Mouse (Mus musculus): ENCODE results near the gene Bcl7b. TPM values are rescaled to one million over a fixed set of nuclear protein-coding genes. Genes with fewer than 3 reads are reported as not detected.

Bcl7b gene
- polyA plus RNA-seq, 1 experiment from 2014 or later = 40.2 TPM

DNA sequence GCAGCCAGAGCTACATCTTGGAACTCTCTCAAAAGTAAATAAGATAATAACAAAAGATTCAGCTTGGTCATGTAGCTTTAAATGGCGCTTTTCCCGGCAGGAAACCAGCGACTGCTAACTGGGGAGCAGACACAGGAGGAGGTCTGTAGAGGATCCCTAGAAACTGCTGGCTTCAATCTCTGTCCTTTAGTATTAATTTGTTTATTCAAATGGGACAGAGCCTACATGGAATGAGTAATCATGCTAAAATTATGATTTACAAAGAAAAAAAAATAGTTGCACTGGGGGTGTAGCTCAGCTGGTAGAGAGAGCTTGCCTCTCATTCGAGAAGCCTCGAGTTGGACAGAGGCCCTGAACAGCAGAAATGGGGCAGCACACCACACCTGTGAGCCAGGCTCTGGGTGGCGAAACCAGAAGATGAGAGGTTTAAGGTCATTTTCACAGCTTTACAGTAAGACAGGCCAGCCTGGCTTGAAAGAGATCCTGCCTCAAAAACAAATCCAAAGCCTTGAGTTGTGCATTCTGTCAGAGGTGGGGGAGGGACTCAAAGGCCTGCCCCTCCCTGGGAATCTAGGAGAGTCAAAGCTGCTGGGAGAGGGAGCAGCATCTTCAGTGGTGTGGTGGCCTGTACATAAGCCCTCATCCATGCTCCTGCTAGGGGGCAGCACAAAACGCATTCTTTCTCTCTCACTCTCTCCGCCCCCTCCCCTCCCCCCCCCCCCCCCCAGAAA, 15.2 kb downstream of the Bcl7b start:
- Histone ChIP-seq H3K9me3 (replicated peaks; ENCODE audit: control insufficient read depth, low read length) (no peaks in the 10 kb centered on the region), H3K4me1 (ENCODE audit: control insufficient read depth, insufficient read depth, low read length) (no peaks in the 10 kb centered on the region), H3K4me3 (ENCODE audit: low read depth, low read length) (no peak overlapping the region), H3K9ac (replicated peaks; ENCODE audit: low read length) (no peak overlapping the region), H3K27ac (replicated peaks; ENCODE audit: low read depth, low read length) (no peak overlapping the region), H3K27me3 (ENCODE audit: control insufficient read depth, insufficient read depth, low read length) (no peaks in the 10 kb centered on the region), H3K4me2 (ENCODE audit: low read depth, low read length) (no peak overlapping the region), H3K36me3 (replicated peaks; ENCODE audit: control insufficient read depth, insufficient read depth, low read depth, low read length) (peaks cover 11% of the 10 kb centered on the region)
- DNase-seq (ENCODE audit: low spot score) (no peak), ATAC-seq (replicated peaks; ENCODE audit: insufficient number of reproducible peaks, low FRiP score, low TSS enrichment, low read depth) (no peak)
- 62% methylated on average over 8 of the region's 8 CpGs for WGBS

DNA sequence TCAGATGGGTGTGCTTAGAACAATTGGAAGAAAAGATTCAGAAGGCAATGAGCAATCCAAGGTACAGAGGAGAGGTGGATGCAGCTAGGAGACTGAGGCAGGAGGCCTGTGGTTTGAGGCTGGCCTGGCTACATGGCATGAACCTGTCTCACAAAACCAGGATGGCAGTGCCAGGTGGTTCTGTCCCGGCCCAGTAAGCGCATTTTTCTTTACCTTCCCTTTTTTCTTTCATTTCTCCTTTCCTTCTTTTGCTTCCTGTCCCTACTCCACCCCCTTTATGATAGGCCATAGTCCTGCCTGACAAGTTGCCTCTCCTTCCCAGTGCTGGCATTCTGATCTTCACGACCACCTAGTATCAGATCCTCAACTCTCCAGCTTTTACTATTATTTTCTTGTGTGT, 16.9 kb downstream of the Bcl7b start:
- H3K36me3 ChIP-seq (replicated peaks; ENCODE audit: control insufficient read depth, insufficient read depth, low read depth, low read length) = peaks cover 12% of the 10 kb centered on the region

DNA sequence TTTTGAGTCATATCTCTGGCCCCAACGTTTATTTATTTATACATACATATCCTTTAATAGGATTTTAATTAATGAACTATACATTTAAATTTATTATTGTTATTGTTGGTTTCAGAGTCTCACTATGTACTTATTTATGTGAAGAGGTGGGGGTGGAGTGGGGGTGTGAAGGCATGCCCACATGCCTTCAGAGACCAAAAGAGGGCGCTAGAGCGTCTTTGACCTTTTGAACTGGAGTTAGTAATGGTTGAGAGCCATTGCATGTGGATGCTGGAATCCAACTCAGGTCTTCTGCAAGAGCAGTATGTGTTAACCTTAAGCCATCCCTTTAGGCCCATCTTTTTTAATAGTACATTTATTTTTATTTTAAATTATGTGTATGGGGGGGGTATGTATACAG, 17.5 kb downstream of the Bcl7b start:
- no peak overlapping the region for H3K4me3 ChIP-seq (ENCODE audit: low read depth, low read length)
- no peaks in the 10 kb centered on the region for H3K4me1 ChIP-seq (ENCODE audit: control insufficient read depth, insufficient read depth, low read length)
- DNase-seq (ENCODE audit: low spot score) (peak; percentile 34), ATAC-seq (replicated peaks; ENCODE audit: insufficient number of reproducible peaks, low FRiP score, low TSS enrichment, low read depth) (no peak)
- WGBS = 28% methylated on average over 3 of the region's 3 CpGs
- no peaks in the 10 kb centered on the region for H3K27me3 ChIP-seq (ENCODE audit: control insufficient read depth, insufficient read depth, low read length)
- no peak overlapping the region for H3K27ac ChIP-seq (replicated peaks; ENCODE audit: low read depth, low read length)
- no peak overlapping the region for H3K4me2 ChIP-seq (ENCODE audit: low read depth, low read length)
- H3K9ac ChIP-seq (replicated peaks; ENCODE audit: low read length) = no peak overlapping the region
- no peaks in the 10 kb centered on the region for H3K9me3 ChIP-seq (replicated peaks; ENCODE audit: control insufficient read depth, low read length)
- peaks cover 6% of the 10 kb centered on the region for H3K36me3 ChIP-seq (replicated peaks; ENCODE audit: control insufficient read depth, insufficient read depth, low read depth, low read length)

More for the DNA sequence above, 16.9 kb downstream of the Bcl7b start:
- no peak overlapping the region for H3K9ac ChIP-seq (replicated peaks; ENCODE audit: low read length)
- no peaks in the 10 kb centered on the region for H3K27me3 ChIP-seq (ENCODE audit: control insufficient read depth, insufficient read depth, low read length)
- H3K27ac ChIP-seq (replicated peaks; ENCODE audit: low read depth, low read length) = no peak overlapping the region
- no peak overlapping the region for H3K4me3 ChIP-seq (ENCODE audit: low read depth, low read length)
- no peak overlapping the region for H3K4me2 ChIP-seq (ENCODE audit: low read depth, low read length)
- no peaks in the 10 kb centered on the region for H3K9me3 ChIP-seq (replicated peaks; ENCODE audit: control insufficient read depth, low read length)
- ATAC-seq (replicated peaks; ENCODE audit: insufficient number of reproducible peaks, low FRiP score, low TSS enrichment, low read depth) = no peak
- 99% methylated on average over 3 of the region's 3 CpGs for WGBS
- no peaks in the 10 kb centered on the region for H3K4me1 ChIP-seq (ENCODE audit: control insufficient read depth, insufficient read depth, low read length)
- DNase-seq (ENCODE audit: low spot score) = no peak

DNA sequence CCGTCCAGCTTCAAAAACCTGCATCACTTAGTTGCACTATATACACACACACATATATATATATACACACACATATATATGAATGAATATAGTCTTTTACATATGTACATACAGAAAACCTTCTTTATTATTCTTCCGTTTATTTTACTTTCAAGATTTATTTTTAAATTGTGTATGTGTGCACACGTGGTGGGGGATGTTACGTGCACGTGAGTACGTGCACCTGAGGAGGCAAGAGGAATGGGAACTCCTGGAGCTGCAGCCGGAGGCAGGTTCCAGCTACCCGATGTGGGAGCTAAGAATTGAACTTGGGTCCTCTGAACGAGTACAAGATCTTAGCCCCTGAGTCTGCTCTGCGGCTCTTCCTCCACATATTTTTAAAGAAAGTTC, 18.1 kb downstream of the Bcl7b start:
- DNase-seq (ENCODE audit: low spot score) (no peak), ATAC-seq (replicated peaks; ENCODE audit: insufficient number of reproducible peaks, low FRiP score, low TSS enrichment, low read depth) (no peak)
- peak overlapping the region; percentile 29 for H3K4me2 ChIP-seq (ENCODE audit: low read depth, low read length)
- H3K27ac ChIP-seq (replicated peaks; ENCODE audit: low read depth, low read length) = peak overlapping the region; percentile 99
- H3K9ac ChIP-seq (replicated peaks; ENCODE audit: low read length) = peak overlapping the region; percentile 100
- no peaks in the 10 kb centered on the region for H3K4me1 ChIP-seq (ENCODE audit: control insufficient read depth, insufficient read depth, low read length)
- peaks cover 3% of the 10 kb centered on the region for H3K36me3 ChIP-seq (replicated peaks; ENCODE audit: control insufficient read depth, insufficient read depth, low read depth, low read length)
- peak overlapping the region; percentile 100 for H3K4me3 ChIP-seq (ENCODE audit: low read depth, low read length)
- H3K27me3 ChIP-seq (ENCODE audit: control insufficient read depth, insufficient read depth, low read length) = no peaks in the 10 kb centered on the region
- WGBS = 25% methylated on average over 10 of the region's 10 CpGs
- no peaks in the 10 kb centered on the region for H3K9me3 ChIP-seq (replicated peaks; ENCODE audit: control insufficient read depth, low read length)

DNA sequence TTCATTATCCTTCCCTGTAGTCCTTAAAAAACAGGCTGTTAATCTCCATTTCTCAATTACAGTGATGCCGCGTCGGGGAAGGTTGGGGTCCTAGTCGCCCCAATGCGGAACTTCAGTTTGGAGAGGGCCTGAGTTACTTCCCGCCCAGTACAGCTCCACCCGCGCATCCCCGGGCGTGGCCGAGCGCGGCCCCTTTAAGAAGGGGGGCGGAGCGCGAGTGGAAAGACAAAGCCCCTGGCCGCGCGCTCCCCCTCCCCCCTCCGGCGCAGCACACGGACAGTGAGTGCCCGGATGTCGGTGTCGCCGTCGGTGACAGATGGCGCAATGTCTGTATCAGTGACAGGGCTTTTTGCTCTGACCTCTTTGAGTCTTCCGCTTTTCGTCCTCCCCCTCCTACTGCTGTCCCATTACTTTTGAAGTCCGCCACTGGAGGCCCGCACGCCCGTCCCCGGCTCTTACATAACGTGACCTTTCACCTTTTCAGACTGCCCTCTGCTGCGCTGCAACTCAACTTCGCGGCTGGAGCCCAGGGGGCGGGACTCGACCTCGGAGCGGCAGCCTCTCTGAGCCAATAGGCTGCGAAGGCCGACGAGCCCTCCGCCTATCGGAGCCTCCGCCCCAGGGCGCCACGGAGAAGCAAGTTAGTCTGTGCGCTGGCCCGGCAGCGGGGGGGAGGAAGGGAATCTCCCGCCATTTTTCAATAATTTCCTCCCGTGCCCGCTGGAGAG, 18.7 kb downstream of the Bcl7b start, which contains the start of gene Baz1b:
Gene Baz1b, plus strand, starts transcription at position 644 of the 728 bp plus-strand sequence.
- peak within 1 kb of the TSS; percentile 100 for H3K4me3 ChIP-seq (ENCODE audit: low read depth, low read length)
- H3K4me1 ChIP-seq (ENCODE audit: control insufficient read depth, insufficient read depth, low read length) = no peaks in the 10 kb centered on the region
- peak; percentile 98 for DNase-seq (ENCODE audit: low spot score)
- no peaks in the 10 kb centered on the region for H3K27me3 ChIP-seq (ENCODE audit: control insufficient read depth, insufficient read depth, low read length)
- no peaks in the 10 kb centered on the region for H3K9me3 ChIP-seq (replicated peaks; ENCODE audit: control insufficient read depth, low read length)
- H3K27ac ChIP-seq (replicated peaks; ENCODE audit: low read depth, low read length) = peak within 1 kb of the TSS; percentile 99
- WGBS = under 1% methylated on average over 57 of the region's 57 CpGs
- H3K9ac ChIP-seq (replicated peaks; ENCODE audit: low read length) = peak within 1 kb of the TSS; percentile 100
- H3K36me3 ChIP-seq (replicated peaks; ENCODE audit: control insufficient read depth, insufficient read depth, low read depth, low read length) = peaks cover 3% of the 10 kb centered on the region; the same call in 1 of the 2 replicates
- peak within 1 kb of the TSS; percentile 58 for H3K4me2 ChIP-seq (ENCODE audit: low read depth, low read length)
- peak; percentile 95 for ATAC-seq (replicated peaks; ENCODE audit: insufficient number of reproducible peaks, low FRiP score, low TSS enrichment, low read depth)

DNA sequence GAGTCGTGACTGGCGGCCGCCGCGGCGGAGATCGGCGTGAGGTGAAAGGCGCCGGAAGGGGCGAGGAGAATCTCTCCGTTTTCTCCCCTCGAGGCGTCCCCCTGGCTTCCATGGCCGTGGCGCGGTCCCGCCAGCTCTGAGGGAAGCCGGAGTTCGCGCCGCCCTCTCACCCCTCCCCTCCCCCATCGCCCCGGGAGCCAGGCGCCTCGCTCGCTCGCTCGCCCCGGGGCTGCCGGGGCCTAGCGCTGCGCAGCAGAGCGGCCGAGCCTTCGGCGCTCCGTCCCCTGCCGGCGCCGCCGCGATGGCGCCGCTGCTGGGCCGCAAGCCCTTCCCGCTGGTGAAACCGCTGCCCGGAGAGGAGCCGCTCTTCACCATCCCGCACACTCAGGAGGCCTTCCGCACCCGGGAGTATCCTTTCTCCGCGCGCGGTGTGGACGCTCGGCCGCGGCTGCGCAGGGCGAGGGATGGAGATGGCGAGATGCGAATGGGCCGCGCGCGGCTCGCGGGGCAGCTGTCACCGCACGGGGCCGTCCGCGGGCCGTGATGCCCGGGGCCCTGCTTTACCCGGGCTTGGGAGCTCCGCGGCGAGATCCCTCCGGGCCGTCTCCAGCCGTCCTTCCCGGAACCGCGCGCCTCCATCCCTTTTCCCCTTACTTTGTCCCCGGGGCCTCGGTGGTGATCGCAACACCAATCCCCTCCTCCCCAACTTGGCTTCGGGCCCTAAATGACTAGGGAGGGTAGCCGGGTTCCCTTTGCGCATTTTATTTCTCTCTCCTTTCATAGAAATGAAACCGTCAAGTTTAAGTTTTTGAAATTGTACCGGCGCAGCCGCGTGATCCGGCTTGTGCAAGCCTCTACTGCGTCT, 19.5 kb downstream of the Bcl7b start:
- Histone ChIP-seq H3K27me3 (ENCODE audit: control insufficient read depth, insufficient read depth, low read length) (no peaks in the 10 kb centered on the region), H3K4me1 (ENCODE audit: control insufficient read depth, insufficient read depth, low read length) (no peaks in the 10 kb centered on the region), H3K4me3 (ENCODE audit: low read depth, low read length) (peak overlapping the region; percentile 100), H3K36me3 (replicated peaks; ENCODE audit: control insufficient read depth, insufficient read depth, low read depth, low read length) (peaks cover 3% of the 10 kb centered on the region; the same call in 1 of the 2 replicates), H3K9ac (replicated peaks; ENCODE audit: low read length) (peak overlapping the region; percentile 100), H3K4me2 (ENCODE audit: low read depth, low read length) (peak overlapping the region; percentile 58), H3K9me3 (replicated peaks; ENCODE audit: control insufficient read depth, low read length) (no peaks in the 10 kb centered on the region), H3K27ac (replicated peaks; ENCODE audit: low read depth, low read length) (peak overlapping the region; percentile 99)
- under 1% methylated on average over 80 of the region's 102 CpGs for WGBS
- peak; percentile 26 for DNase-seq (ENCODE audit: low spot score)
- peak; percentile 65 for ATAC-seq (replicated peaks; ENCODE audit: insufficient number of reproducible peaks, low FRiP score, low TSS enrichment, low read depth)

DNA sequence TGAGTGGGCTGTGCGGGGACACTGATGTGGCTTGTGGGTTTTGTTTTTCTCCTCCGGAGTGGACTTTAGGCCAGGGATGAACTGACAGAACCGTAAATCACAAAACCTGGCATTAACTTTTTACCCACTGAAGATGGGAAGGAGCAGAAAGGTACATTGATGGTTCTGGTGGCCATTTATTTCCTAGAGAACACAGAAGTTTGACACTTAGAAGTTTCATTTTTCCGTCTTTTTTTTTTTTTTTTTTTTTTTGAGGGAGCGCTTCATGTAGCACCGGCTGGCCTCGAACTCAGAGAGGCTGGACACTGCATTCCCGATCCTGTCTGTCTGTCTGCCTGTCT, 20.1 kb downstream of the Bcl7b start:
- DNase-seq (ENCODE audit: low spot score) = no peak
- peak overlapping the region; percentile 100 for H3K4me3 ChIP-seq (ENCODE audit: low read depth, low read length)
- peak overlapping the region; percentile 99; the same call in 1 of the 2 replicates for H3K27ac ChIP-seq (replicated peaks; ENCODE audit: low read depth, low read length)
- peak overlapping the region; percentile 58 for H3K4me2 ChIP-seq (ENCODE audit: low read depth, low read length)
- no peaks in the 10 kb centered on the region for H3K9me3 ChIP-seq (replicated peaks; ENCODE audit: control insufficient read depth, low read length)
- ATAC-seq (replicated peaks; ENCODE audit: insufficient number of reproducible peaks, low FRiP score, low TSS enrichment, low read depth) = no peak
- H3K36me3 ChIP-seq (replicated peaks; ENCODE audit: control insufficient read depth, insufficient read depth, low read depth, low read length) = peaks cover 3% of the 10 kb centered on the region; the same call in 1 of the 2 replicates
- peak overlapping the region; percentile 100 for H3K9ac ChIP-seq (replicated peaks; ENCODE audit: low read length)
- no peaks in the 10 kb centered on the region for H3K27me3 ChIP-seq (ENCODE audit: control insufficient read depth, insufficient read depth, low read length)
- H3K4me1 ChIP-seq (ENCODE audit: control insufficient read depth, insufficient read depth, low read length) = no peaks in the 10 kb centered on the region
- WGBS = 3% methylated on average over 8 of the region's 8 CpGs
